Mouse (Mus musculus) retina, postnatal 7 days (tissue): Measurements from ENCODE around the gene Pip5kl1.

ENCODE experiments used
- DNase-seq: peaks from one replicate; pipeline ENCODE4 v3.0.0-alpha.2; 2012; ENCODE audit warnings: low read depth, low spot score

Pip5kl1 gene

DNA sequence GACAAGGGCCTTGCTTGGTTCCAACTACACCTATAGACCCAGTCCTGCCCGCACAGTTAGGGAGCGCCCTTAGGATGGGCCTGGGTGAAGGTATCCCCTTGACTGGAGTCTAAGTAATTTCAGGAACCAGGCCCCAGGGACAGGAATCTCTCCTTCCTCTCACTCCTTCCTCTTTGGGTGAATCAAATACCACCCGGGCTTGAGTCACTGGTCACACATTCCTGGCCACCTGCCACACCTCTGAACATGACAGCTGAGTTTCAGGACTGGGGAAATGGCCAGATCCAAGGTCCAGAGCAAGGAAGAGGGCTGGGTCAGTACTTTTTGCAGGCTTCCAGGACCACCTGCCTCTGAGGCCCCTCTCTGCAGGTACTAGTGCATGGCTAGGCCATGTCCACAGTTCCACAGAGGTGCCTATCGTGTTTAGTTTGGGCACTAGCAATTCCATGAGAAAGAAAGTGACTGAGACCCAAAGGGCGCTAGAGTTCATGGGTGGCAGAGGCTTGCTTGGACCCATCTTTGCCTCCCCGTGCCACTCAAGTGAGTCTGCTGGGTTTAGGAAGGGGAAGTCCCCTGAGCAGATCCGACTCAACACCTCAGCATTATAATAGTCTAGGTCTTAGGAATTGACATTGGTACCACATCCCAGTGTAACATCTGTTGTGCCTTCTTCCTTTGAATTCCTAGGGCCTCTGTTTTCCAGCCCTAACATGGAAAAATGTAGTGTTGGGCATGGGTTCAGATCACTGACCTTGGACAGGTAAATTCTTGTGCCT is 26.4 kb upstream of the Pip5kl1 start:
- DNase-seq: no peak

DNA sequence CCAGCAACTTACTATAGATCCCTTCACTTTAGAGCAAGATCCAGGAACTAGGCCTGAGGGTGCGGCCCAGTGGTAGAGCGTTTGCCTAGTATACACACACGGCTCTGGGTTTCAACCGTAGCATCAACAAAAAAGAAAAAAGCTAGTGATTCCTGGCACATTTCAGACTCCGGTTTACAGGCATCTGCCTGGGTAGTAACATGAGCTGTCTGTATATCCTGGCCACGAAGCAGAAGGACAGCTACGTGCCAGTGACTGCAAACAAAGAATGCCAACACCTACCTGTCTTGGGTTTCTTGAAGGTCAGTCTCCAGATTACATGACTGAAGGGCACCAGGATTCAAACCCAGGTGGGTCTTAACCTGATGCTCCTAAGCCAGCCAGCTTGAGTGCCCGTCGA is 25.4 kb upstream of the Pip5kl1 start:
- no peak for DNase-seq

DNA sequence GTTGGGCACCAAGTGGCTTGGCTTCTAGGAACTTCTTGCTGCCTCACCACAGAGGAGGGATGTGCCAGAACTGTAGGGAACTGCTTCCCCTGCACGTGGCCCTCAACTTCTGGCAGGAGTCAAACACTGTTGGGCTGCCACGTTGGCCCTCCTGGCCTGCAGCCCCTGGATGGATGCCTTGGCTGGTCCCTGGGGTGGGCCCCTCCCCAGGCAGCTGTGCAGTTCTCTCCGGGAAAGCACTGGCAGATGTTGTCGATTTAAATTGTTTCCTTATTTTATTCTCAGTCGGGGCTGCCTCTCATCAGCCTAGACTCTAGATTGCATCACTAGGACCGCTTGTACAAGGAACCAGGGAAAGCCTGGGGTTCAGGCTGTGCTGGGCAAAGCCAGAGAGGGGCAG is 24.8 kb upstream of the Pip5kl1 start:
- no peak for DNase-seq

DNA sequence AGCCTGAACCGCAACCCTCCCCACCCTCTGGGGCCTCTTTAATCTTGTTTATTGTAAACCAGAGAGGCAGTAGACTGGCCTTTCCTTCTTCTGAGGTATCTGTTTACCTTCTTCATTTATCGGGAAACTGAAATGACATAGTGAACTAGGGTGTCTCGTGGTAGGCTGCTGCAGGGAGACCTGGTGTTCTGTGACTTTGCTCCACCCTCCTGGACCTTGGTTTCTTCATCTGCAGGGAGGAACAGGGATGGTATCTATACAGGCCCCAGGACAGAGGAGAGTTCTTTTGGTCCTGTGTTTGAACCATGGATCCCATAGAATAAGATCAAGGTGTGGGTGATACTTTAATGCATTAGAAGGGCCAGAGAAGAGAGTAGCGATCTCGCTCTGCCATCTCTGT is 23.4 kb upstream of the Pip5kl1 start:
- no peak for DNase-seq

DNA sequence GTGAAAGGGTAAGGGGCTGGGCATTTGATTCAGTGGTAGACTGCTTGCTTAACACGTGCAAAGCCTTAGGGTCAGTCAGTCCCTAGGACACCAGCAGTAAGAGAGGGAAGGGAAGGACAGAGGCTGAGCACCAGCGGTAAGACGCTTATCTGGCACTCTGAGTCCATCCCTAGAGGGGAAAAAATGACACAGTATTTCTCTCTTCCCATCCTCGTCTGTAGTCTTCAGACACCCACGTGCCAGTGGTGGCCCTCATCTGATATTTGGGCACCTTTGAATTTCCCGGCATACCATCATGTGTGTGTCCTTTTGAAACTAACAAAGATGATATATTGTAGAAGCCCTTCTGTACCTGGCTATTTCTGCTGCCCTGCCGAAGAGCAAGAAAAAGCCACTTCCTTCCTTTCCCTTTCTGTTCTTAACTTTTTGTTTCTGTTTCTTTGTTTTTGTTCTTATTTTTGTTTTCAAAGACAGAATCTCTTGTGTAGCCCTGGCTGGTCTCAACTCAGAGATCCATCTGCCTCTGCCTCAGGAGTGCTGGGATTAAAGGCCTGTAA is 20.9 kb upstream of the Pip5kl1 start:
- DNase-seq: no peak

DNA sequence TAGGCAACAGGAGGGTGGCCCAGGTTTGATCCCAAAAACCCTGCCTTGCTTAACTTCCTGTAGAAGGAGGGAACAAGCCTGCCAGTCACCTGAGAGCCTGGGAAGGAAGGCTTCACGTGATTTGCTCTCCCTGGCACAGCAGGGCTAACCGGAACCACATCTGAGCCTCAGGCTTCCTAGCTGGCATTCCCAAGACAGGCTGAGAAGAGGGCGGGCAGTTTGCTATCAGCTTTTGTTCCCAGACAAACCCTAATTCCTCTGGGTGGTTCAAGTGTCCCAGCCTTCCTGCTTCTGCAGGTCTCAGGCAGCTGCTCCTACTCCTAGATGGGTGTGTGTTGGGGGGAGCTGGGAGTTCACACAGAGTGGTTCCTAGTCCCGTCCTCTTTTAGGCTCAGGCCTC is 19.1 kb upstream of the Pip5kl1 start:
- no peak for DNase-seq

DNA sequence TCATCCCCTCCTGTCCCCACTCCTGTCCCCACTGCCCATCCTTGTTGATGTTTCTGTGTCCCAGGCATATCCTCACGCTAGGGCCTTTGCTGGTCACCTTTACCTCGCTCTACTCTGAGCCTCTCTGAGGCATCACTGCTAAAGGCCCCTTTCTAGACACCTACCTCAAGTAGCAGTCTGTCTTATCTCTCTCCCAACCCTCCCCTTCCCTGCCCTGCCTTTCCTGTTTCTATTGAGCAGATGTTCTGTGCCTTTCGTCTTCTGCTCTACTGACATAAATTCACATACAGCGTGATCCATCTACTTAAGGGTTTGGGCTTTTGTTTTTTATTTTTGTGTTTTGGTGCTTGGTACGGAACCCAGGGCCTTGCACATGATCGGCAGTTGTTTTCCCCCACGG is 18.6 kb upstream of the Pip5kl1 start:
- DNase-seq: no peak

DNA sequence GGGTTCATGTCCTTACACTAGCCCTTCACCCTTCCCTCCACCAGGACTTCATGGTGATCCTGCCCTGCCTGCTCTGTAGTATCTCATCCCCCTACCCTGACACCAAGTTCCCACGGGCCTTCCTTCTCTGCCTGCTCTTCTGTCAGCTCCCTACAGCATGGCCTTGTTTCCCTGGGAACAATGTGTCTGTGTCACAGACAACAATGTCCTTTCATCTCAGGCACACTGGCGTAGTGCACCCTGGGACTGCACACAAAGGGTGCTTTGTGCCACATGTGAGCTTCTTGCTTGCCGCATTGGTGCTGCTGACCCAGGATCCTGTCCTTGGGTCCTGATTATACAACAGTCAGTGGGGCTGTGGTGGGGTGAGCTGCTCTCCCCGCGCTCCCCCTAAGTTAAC is 15.0 kb upstream of the Pip5kl1 start:
- DNase-seq: peak; percentile 23

DNA sequence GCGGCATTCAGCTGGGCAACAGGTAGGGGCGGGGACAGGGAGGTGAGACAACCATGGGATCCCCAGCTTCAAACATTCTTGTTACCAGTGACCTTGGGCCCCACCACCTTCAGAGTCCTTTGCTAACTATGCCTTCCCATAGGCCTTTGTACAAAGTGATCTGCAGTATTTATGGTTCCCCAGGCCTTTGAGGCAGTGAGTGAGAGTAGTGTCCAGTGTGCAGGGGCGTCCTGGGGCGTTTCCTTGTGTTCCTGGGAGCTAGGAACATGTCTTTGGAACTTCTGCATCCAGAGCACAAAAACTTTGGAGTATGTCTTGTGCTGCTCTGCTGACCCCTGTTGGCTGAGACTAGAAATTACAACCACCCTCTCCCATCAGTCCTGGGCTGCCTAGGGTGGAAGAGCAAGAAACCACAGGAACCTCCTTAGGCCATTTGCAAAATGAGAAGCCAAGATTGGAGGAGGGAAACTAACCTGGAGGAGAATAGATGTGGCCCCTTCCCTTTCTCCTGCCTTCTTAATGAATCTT is 8.0 kb upstream of the Pip5kl1 start:
- no peak for DNase-seq

DNA sequence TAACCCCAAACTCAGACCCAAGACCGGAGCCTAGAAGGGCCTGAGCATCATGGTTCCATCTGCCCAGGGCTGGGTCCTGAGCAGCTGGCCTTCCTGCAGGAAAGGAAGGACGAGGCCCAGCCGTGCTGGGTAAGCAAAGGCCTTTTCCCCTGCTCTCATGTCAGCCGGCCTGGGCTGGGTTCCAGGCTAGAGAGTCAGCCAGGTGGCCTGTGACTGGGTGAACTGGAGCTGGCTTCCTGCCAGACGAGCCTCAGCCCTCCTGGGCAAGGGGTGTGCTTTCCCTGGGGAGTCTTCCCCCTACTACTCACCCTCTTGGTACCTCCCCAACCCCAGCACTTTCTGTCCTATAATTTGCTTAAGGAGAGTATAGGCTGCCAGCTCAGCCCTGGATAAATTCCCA is 6.4 kb upstream of the Pip5kl1 start:
- no peak for DNase-seq

DNA sequence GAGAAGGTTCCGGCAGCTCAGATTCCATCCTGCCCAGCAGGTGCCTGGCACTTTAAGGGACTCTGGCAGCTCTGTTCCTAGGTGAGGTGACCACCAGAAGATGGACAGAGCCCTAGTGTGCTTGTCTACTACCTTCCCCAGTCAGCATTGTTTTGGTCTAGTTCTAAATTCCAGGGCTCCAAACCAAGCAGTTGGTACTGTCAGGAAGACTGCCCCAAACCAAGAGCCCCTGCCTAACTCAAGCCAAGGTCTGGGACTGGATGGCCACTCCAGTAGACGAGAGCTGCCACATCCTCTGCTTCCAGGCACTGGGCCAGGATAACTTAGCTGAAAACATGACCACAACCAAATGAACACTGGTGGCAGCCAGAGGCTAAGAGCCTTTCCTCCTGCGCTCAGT is 5.7 kb upstream of the Pip5kl1 start:
- DNase-seq: no peak

DNA sequence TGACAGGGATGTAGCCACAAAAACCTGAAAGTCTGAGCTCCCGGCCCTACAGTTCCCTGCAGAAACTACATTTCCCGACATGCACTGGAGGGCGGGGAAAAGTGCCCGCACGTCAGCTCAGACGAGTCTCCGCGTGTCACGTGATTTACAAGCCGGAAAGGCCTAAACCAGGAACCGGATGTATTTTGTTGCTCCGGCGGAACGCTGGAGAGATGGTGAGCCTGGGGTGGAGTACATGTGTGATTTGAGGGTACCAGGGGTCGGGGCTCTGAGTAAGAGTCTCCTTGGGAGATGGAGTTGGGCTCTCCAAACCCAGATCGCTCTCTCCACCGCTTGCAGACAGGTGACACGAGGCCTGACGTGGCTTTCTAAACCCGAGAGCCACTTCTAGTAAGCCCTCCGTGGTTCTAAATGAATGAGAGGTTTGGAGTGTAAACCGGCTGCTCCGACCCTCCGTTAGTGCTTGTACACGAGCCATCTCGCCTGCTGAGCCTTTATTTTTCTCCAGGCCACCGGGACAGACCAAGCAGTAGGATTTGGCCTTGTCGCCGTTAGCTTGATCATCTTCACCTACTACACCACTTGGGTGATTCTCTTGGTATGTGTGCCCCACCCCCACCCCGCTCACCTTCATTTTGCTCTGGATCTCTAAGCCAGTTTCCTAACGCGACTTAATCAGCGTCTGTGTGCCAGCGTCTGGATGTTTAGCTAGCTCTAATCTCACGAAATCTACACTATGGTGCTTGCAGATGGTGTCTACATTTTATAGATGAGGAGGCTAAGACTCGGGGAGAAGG is 3.7 kb upstream of the Pip5kl1 start, which contains the start of gene Dpm2:
Gene Dpm2, plus strand, starts transcription at position 161 of the 797 bp plus-strand sequence.
- DNase-seq: peak; percentile 80

DNA sequence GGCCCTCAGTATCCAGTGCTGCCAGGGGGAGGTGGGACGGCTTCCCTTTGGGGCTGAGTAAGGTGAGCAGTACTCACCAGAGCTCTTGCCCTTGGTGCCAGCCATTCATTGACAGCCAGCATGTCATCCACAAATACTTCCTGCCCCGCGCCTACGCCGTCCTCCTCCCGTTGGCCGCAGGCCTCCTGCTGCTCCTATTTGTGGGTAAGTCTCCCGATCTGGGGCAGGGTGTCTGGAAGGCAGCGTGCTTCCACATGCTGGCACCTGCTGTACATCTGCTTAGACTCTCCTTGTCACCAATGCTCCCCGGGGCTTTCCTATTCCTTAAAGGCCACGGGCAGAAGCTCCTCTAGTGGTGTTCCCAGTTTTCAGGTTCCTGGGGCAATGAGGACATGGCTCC is 2.4 kb upstream of the Pip5kl1 start:
- no peak for DNase-seq

DNA sequence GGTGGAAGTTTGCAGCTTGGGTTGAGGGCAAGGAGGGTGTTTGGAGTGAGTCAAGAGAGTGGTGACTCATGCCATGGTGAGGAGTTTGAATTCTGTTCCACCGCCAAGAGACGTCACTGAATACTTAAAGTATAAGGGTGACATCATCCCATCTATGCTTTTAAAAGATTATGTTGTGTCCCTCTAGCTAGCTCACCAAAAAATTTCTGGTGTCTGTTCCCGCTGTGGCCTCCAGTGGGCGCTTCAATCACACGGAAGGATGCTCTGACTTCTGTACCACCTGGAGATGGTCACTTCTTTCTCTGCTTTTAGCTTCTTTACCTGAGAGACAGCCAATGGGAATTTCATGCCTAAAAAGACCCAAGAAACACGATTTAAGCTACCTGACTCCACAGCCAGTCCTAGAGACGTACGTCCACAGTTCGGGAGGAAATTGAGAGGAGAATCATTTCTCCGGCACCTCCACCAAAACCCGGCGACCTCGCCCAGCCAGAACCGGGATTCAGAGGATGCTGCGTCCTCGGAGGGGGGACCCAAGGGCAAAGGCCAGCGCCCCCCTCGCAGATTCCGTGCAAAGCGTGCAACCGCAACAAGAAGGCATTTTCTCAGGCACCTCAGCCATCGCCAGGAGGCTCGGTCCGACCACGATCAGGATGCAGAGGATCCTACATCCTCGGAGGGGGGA is 446 bp downstream of the Pip5kl1 start:
- no peak for DNase-seq

DNA sequence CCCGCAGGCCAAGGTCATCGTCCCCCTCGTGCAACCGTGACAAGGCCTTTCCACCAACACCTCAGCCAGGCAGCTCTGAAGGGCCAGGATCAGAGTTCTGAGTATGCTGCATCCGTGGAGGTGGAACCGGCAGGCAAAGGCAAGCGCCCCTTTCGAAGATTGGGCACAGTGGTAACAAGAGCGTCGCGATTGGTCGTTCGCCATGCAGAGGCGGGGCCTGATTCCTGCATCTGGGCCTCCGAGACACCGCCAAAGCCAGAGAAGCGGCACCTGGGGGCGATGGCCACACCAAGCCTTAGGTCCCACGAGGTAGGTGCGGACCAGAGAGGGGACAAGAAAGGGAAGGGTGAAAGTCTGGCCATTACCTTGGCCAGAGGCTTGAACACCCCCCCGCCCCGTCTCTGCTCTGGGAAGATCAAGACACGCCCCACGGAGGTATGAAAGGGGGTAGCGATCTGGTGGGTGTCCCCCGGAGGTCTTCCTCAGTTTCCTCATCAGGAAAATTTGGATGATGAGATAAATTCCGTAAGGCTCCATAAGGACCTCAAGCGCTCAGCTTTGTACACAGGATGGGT is 1.1 kb downstream of the Pip5kl1 start, which contains the start of gene 9430097D07Rik:
Gene 9430097D07Rik, minus strand, starts transcription at position 99 of the 575 bp plus-strand sequence.
- DNase-seq: no peak

DNA sequence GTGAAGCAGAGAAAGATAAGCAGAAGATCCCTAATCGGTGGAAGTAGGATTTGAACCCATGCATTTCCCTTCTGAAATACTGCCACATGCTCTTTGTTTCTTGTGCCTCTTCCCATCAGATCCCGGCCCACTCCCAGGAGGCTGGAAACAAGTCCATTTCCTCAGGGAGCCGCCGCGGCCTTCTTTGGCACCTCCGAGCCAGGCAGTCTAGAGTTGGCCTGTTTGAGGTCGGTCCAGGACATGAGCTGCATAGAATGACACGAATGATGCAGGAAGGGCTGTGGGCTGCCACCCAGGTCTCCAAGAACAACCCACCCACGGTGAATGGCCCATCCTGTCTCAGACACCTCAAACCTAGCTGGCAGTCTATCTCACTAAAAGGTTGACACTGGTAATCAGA is 1.9 kb downstream of the Pip5kl1 start:
- DNase-seq: no peak

DNA sequence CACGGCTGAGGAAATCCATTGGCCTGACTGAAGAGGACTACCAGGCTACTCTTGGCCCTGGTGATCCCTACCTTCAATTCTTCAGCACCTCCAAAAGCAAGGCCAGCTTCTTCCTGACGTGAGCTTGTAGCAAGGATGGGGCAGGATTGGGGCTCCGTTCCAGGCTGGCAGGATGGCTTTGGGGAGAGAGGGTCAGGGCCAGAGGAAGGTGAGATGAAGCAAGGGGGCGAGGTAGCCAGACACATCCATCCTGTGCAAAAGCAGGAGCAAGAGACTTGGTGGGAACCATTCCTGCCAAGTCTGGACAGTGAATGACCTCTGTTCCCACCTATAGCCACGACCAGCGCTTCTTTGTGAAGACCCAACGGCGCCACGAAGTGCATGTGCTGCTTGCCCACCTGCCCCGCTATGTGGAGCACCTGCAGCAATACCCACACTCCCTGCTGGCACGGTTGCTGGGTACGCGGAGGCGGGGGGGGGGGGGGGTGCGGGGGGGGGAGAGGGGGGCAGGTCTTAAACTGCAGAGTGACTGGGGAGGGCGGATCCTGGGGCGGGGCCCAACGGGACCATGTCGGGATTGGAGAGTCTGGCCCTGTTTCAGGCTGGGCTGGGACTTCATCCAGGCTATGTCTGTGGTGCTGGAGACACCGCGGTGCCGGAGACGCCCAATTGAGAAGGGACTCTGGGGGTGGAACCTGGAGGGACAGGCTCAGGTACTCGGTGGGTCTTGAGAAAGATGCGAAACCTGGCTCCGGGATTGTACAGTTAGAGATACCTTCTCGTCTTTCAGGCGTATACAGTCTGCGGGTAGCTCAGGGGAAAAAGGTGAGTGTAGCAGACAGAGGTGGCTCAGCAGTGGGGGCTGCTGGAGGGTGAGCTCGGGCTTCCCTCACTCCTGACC is 3.8 kb downstream of the Pip5kl1 start:
- no peak for DNase-seq

DNA sequence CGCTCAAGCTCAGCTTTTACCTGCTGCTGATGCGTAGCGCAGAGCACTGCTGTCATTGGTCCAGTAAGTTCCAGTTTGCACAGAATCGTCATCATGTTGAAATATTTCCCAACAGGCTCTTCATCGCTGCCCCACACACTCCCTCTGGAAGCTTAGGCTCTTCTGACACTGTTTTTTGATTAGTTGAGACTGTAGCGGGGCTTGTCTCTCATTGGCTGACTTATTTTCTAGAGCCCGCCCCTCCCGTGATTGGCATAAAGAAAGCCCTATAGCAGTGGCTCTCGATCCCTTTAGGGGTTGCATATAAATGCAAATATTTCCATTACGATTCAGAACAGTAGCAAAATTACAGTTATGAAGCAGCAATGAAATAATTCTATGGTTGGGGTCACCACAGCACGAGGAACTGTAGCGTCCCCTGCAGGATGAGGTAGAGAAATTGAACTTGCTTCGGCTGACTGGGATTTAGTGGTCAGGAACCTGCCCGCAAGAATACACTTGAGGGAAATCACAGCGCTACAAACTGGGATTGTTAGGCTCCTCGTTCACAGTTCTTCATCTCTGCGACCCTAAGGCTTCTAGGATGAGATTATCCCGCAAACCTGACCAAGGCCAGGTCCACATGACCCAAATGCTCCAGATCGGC is 7.0 kb downstream of the Pip5kl1 start:
- no peak for DNase-seq

DNA sequence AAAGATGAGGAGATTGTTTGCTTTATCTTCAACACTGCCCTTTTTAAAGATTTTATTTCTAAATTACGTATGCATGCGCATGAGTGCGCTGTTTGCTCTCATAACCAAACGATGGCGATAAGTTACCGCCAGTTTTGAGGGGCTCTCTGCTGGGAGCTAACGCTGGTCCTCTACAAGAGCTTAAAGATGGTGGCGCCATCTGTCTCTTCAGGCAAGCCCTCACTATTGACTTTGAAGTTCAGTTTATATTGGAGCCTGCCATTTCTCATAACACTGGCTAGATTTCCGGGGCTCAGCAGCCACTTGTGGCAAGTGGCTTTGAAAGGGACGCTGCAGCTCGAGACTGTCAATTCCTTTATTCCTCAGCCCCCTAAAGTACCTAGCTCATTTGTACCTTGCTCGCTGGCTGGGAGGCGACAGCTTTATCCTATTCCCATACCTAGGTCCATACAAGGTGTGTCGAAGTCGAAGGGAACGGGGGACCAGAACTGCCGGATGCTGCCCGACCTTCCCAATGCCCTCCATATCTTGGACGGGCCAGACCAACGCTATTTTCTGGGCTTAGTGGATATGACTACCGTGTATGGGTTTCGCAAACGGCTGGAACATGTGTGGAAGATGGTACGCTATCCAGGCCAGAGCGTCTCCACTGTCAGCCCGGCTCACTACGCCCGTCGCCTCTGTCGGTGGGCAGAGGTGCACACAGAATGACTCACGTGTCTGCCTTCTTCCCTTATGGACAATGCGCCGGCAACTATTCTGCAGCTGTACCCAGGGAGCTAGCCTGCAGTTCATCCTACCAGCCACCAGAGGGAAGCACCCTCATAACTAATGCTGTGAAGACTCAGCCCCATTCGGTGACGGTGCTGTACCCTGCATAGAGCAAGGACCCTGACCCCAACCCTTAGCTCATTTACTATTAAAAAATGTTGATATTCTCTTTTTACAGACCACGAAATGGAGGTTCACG is 8.5 kb downstream of the Pip5kl1 start:
- peak; percentile 73 for DNase-seq
